Mouse (Mus musculus): ENCODE data around the gene Slc22a13.

Gene Slc22a13

DNA sequence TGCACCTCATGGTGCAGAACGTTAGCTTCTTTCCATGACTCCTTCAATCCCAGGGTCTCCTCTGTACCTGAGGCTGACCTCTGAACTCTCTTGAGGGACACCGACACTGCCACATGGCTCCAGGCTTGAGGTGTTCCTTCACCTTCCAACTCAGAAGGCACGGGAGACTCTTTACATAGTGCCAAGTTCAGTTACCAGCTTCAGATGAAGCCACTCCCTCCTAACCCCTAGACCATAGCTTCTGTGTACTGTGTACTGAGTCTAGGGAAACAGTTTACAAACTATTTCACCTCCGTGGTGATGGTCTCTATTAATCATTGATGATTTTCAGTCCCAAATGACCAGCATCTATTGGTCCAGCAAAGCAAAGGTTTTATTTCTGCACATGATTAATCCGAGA lies 7.2 kb downstream of the Slc22a13 start:
- intact Hi-C loops (cut with DNase I), result no loop called here

DNA sequence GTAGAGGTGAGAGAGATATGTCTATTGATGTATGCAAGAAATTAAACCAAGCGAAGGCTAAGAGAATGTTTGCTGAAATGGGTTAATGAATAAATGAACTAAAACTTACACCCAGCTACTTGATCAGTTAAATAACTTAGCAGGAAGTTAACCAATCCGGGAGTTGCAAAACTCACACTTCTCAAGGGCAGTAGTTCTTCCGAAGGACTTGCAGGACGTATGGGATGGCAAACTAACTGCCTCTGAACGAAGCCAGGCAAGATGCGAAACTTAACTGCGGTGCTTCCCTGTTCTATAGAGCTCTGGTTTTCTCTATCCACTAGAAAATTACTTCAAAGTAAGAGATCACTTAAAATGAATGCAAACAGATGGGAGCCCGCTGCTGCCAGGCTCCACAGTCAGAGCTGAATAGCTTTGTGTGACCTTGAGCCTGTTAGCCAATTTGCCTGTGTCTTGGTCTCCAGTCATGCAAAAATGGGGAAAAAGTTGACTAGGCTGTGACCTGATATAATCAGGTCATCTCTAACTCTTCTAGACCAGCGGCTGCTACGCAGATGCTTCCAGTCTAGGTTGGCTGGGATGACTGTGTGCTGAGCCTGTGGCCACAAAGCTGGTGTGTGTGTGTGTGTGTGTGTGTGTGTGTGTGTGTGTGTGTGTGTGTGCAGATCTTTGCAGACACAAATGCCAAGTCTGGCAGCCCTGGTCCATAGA lies 9.6 kb downstream of the Slc22a13 start:
- intact Hi-C loops (cut with DNase I), result no loop called here

DNA sequence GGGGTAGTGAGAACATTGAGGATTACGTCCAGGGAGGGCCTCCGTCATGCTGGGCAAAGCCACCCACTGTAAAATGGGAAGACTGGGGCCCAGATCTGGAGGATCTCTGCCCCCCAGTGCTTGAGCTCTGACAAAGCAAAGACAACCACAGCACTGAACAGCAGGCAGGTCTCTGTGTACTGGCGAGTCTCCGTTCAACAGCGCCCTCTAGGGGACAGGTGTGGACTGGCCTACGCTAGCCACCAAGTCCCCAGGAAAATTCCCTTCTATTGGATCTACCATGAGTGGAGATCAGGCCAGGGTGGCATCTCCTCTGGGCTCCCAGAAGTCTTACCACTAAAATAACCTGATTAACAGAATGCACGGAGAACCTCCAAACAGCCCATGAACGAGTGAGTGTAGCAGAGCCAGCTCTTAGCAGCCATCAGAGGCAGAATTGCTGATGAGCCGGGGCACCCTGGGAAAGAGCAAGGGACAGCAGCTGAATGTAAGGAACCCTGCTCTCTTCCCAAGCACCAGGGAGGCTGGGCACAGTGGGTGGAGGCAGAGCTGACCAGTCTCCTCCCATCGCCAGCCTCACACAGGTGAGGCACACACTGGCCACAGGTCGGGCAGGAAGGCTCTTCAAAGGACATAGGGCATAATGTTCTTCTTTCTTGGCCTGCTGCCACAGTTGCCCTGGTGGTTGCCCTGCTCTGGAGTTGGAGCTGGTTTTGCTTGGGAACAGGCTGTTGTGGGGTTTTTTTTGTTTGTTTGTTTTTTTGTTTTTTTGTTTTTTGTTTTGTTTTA lies 16.5 kb downstream of the Slc22a13 start:
- intact Hi-C loops (cut with DNase I), result no loop called here

GRCm38 (mm10) chr9:119181241-119181728 lies 27.6 kb downstream of the Slc22a13 start:
- intact Hi-C loops (cut with DNase I), result no loop called here

DNA sequence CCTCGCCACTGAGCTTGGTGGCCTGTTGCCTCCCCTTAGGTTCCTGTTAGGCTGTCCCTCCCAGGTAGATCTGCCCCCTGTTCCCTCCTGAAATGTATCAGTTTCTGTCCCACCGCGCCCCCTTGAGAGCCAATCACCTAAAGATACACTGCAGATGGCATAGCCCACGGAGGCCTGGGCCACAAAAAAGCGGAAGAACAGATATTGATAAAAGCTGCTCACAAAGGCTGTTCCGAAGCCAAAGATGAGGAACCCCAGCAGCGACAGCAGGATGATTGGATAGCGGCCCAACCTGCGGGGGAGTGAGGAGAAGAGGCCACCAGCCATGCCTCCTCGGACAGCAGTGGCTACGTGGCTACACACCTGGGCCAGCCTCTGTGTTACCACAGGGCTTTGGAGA lies 29.6 kb downstream of the Slc22a13 start:
- intact Hi-C loops (cut with DNase I), result no loop called here

DNA sequence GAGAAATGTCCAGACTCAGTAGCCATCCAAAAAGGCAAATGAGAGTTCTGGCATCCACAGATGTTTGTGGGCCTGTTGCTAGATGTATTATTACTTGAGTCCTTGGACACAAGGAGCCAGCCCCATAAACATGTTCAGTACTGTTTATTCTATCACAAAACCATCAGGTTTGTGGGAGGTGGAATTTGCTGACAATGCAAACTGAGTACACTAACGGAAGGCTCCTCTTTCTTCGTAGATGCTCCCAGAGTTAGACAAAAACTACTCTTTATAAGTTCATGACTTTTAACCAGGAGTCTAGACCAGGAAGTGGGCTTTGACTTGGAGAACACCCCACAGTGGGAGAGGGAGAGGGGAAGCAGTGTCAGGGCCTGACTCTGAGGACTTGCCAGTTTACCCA lies 41.3 kb downstream of the Slc22a13 start:
- intact Hi-C loops (cut with DNase I), result no loop called here

DNA sequence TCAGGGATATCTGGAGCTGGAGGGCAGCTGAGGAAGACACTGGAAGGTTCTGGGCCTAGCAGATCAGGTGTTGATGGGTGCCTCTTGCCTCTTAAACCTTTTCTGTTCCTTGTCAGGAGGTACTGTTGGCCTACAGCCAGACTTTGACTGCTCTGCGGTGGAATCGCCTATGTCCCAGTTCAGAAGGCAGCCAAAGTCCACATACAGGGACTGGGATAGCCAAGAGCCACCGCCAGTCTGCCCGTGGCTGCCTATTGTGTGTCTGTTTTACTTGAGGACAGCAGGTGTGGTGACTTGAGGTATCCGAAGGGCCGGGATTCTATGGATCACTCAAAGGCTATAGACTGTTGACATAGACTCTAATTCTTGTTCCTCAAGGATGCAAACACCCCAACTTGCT lies 43.4 kb downstream of the Slc22a13 start:
- intact Hi-C loops (cut with DNase I), result no loop called here

DNA sequence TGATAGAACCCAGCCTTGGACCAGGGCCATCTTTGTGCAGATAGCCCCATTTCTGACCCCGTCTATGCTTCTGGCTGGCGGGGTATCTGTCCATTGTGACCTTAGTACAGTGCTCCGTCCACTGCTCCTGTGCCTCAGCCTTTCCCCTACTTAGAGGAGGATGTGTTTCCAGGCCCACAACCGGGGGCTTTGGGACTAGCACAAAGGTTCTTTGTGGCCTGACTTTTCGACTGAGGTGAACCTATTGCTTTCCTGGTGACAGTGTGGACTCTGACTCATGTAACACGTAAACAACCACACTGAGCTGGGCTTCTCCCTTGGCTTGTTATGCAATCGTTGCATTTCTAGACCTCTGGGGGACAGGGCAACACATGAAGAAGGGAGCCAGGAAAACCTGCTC lies 44.2 kb downstream of the Slc22a13 start:
- intact Hi-C loops (cut with DNase I), result no loop called here

DNA sequence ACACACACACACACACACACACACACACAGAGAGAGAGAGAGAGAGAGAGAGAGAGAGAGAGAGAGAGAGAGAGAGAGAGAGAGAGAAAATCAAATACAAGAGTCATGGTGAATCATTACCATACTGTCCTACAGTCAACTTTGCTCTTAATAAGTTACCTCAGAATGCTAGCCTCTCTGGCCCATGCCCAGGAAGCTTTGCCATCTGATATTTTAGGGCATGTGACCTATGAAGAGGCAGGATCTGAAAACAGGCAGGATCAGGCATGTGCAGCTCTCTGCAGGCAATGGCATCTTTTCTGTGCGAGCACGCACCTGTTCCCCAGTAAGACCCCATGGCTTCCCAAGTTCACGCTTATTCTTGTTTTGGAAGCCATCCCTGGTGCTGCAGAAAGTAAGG lies 48.2 kb downstream of the Slc22a13 start:
- intact Hi-C loops (cut with DNase I), result no loop called here

- intact Hi-C loops (cut with DNase I), result loop anchor here (5.0 to 10.0 kb wide), 2 partner anchors 193 to 276 kb away; no protein-coding TSS in a partner anchor
These were observed 50.0 kb downstream of the Slc22a13 start, which contains the start of gene Gm47289 for GRCm38 (mm10) chr9:119158861-119159260. Gm47289 (plus strand) TSS chr9:119159161.

- intact Hi-C loops (cut with DNase I), result loop anchor here (5.0 to 10.0 kb wide), 2 partner anchors 196 to 278 kb away; no protein-coding TSS in a partner anchor
These were observed 52.4 kb downstream of the Slc22a13 start, which contains the start of gene Acaa1b for GRCm38 (mm10) chr9:119156278-119157201. Acaa1b (minus strand) TSS chr9:119157093.

- intact Hi-C loops (cut with DNase I), result loop anchor here (5.0 to 10.0 kb wide), 2 partner anchors 196 to 279 kb away; no protein-coding TSS in a partner anchor
These were observed 53.1 kb downstream of the Slc22a13 start for GRCm38 (mm10) chr9:119155826-119156225.

DNA sequence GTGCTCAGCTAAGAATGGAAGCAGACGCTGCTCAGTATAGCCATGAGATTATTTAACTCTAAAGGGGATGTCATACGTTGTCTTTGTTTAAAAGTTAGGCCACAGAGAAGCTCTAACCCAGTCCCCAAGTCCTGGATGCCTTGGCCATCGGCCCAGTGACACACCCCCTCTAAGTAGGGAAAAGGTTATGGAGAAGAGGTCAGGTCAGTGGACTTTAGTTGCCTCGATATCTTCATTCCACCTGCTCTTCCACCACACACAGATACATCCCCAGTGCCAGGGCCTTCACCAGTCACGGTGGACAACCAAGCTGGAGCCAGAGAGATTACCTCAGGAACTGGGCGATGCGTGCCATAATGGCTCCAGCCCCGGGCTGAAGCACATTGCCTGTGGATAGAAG lies 53.5 kb downstream of the Slc22a13 start:
- intact Hi-C loops (cut with DNase I), result loop anchor here (5.0 to 10.0 kb wide), 2 partner anchors 197 to 279 kb away; no protein-coding TSS in a partner anchor

DNA sequence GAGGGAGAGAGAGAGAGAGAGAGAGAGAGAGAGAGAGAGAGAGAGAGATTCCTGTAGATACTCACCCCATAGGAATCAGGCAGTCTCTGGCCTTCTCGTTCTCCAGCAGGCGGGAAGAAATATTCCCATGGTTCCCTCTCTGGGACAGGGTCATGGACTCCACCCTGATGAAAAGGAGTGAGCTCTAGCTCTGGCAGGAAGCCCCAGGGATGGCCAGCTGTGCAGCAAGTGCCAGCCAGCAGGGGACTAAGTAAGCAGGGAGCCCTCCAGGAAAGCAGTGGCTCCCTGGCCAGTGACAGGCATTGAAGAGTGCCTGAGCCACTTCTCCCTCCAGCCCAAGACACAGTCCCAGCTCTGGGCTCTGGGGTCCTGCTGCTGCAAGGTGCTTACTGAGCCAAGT lies 57.1 kb downstream of the Slc22a13 start:
- intact Hi-C loops (cut with DNase I), result loop anchor here (10.0 kb wide), 1 partner anchor 283 kb away; no protein-coding TSS in a partner anchor

GRCm38 (mm10) chr9:119149601-119150000 lies 59.3 kb downstream of the Slc22a13 start:
- intact Hi-C loops (cut with DNase I), result no loop called here

DNA sequence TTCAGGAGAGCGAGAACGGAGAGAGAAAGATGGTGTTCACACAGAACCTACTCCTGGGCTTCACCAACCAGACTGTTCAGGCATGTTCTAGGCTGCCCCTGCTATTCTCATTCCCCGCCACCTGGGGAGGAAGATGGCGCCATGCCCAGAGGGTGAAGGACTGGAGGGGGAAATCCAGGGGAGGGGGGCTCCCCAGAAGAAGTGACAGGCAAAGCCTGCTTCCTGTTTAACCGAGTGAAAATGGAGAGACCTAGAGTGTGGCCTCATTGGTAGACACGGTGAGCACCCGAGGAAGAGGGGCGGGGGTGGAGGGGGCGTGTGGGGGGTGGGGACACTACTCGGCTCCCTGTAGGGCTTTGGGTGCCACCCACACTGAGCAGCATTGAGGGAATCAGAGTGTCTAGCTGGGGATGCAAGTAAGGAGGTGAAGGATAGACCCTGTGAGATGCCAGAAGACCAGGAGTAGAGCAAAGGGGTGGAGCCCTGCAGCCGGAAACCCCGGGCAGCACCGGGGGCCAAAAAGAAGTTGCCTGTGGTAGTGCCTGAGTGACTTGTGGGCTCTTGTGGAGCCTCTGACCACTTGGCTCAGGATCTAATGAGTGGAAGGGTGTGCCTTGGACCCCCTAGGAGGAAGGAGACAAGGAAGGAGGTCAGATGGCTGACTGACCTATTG lies 62.7 kb downstream of the Slc22a13 start:
- intact Hi-C loops (cut with DNase I), result no loop called here

DNA sequence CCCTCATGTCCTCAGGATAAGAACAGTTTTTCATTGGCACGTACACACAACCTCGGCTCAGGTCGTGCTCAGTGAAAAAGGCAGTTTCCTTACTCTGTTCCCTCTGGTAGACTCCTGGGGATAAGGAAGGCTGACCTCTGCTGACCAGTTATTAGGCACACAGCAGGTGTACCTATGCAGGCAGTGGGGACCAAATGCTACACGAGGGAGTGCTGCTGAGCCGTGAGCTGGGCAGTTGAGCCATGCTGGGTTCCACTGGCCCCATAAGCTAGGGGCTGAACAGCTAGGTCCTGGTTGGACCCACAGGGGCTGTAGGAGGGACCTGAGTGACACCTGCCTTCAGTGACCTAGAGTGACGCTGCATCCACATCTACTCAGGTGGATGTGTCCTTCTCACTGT lies 63.3 kb downstream of the Slc22a13 start:
- intact Hi-C loops (cut with DNase I), result no loop called here

GRCm38 (mm10) chr9:119145137-119145536 lies 63.8 kb downstream of the Slc22a13 start:
- intact Hi-C loops (cut with DNase I), result no loop called here

DNA sequence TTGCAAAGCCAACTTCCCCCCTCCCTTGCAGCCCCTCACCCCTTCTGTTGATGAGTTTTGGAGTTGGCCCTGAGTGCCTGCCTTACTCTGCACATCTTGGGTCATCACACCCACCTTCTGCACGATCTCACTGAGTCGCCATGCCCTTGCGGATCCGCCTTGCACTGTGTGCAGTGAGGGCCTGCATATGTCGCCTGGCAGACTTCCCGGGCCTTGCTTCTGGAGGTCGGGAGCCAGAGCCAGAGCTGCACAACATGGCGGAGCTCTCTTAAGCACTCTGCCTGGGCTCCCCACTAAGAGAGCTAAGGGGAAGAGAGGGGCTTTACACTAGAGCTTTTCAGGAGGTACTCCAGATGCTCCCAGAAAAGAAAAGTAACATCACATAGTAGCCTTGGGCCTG lies 64.2 kb downstream of the Slc22a13 start:
- intact Hi-C loops (cut with DNase I), result no loop called here

- intact Hi-C loops (cut with DNase I), result no loop called here
These were observed 65.5 kb downstream of the Slc22a13 start for GRCm38 (mm10) chr9:119143372-119143771.
